Mouse (Mus musculus): Measurements from ENCODE around the gene Il3. TPM values are rescaled to one million over a fixed set of nuclear protein-coding genes. Genes with fewer than 3 reads are reported as not detected.

Gene Il3
- total RNA-seq, 1 experiment from 2014 or later = not detected

GRCm38 (mm10) chr11:54295971-54296370, 28.9 kb upstream of the Il3 start:
- no peak for ATAC-seq (replicated peaks in 1 of 2; ENCODE audit: insufficient read depth in 1 of 2, low FRiP score in 2 of 2, low TSS enrichment in 1 of 2, low read depth in 1 of 2, poor library complexity in 2 of 2, severe bottlenecking in 2 of 2)

- ATAC-seq (replicated peaks in 1 of 2; ENCODE audit: insufficient read depth in 1 of 2, low FRiP score in 2 of 2, low TSS enrichment in 1 of 2, low read depth in 1 of 2, poor library complexity in 2 of 2, severe bottlenecking in 2 of 2) = no peak
These were observed 27.1 kb upstream of the Il3 start for GRCm38 (mm10) chr11:54293980-54294807.

- ATAC-seq (replicated peaks in 1 of 2; ENCODE audit: insufficient read depth in 1 of 2, low FRiP score in 2 of 2, low TSS enrichment in 1 of 2, low read depth in 1 of 2, poor library complexity in 2 of 2, severe bottlenecking in 2 of 2) = no peak
These were observed 25.1 kb upstream of the Il3 start for GRCm38 (mm10) chr11:54292163-54292562.

GRCm38 (mm10) chr11:54287821-54288453, 20.9 kb upstream of the Il3 start:
- ATAC-seq (replicated peaks in 1 of 2; ENCODE audit: insufficient read depth in 1 of 2, low FRiP score in 2 of 2, low TSS enrichment in 1 of 2, low read depth in 1 of 2, poor library complexity in 2 of 2, severe bottlenecking in 2 of 2) = no peak; a peak in 1 of 4 replicates

- no peak for ATAC-seq (replicated peaks in 1 of 2; ENCODE audit: insufficient read depth in 1 of 2, low FRiP score in 2 of 2, low TSS enrichment in 1 of 2, low read depth in 1 of 2, poor library complexity in 2 of 2, severe bottlenecking in 2 of 2)
These were observed 4.4 kb upstream of the Il3 start for GRCm38 (mm10) chr11:54271437-54271949.

- ATAC-seq (replicated peaks in 1 of 2; ENCODE audit: insufficient read depth in 1 of 2, low FRiP score in 2 of 2, low TSS enrichment in 1 of 2, low read depth in 1 of 2, poor library complexity in 2 of 2, severe bottlenecking in 2 of 2) = no peak
These were observed 2.3 kb upstream of the Il3 start for GRCm38 (mm10) chr11:54269191-54269896.

GRCm38 (mm10) chr11:54264542-54264941, 2.5 kb downstream of the Il3 start:
- peak; percentile 49 to 75; a peak in 3 of 4 replicates for ATAC-seq (replicated peaks in 1 of 2; ENCODE audit: insufficient read depth in 1 of 2, low FRiP score in 2 of 2, low TSS enrichment in 1 of 2, low read depth in 1 of 2, poor library complexity in 2 of 2, severe bottlenecking in 2 of 2)

- ATAC-seq (replicated peaks in 1 of 2; ENCODE audit: insufficient read depth in 1 of 2, low FRiP score in 2 of 2, low TSS enrichment in 1 of 2, low read depth in 1 of 2, poor library complexity in 2 of 2, severe bottlenecking in 2 of 2) = 0 out of 4 replicates have a peak, but pooled peaks of 1 of the 2 experiments have one; percentile 27
These were observed 3.6 kb downstream of the Il3 start for GRCm38 (mm10) chr11:54263405-54264031.

GRCm38 (mm10) chr11:54256624-54257376, 10.3 kb downstream of the Il3 start:
- ATAC-seq (replicated peaks in 1 of 2; ENCODE audit: insufficient read depth in 1 of 2, low FRiP score in 2 of 2, low TSS enrichment in 1 of 2, low read depth in 1 of 2, poor library complexity in 2 of 2, severe bottlenecking in 2 of 2) = peak; percentile 82 to 85

GRCm38 (mm10) chr11:54254114-54254513, 13.0 kb downstream of the Il3 start:
- ATAC-seq (replicated peaks in 1 of 2; ENCODE audit: insufficient read depth in 1 of 2, low FRiP score in 2 of 2, low TSS enrichment in 1 of 2, low read depth in 1 of 2, poor library complexity in 2 of 2, severe bottlenecking in 2 of 2) = peak in 1 of 2 experiments; percentile 53; a peak in 2 of 4 replicates

- no peak for ATAC-seq (replicated peaks in 1 of 2; ENCODE audit: insufficient read depth in 1 of 2, low FRiP score in 2 of 2, low TSS enrichment in 1 of 2, low read depth in 1 of 2, poor library complexity in 2 of 2, severe bottlenecking in 2 of 2)
These were observed 16.5 kb downstream of the Il3 start for GRCm38 (mm10) chr11:54250575-54250974.

- ATAC-seq (replicated peaks in 1 of 2; ENCODE audit: insufficient read depth in 1 of 2, low FRiP score in 2 of 2, low TSS enrichment in 1 of 2, low read depth in 1 of 2, poor library complexity in 2 of 2, severe bottlenecking in 2 of 2) = no peak
These were observed 17.3 kb downstream of the Il3 start for GRCm38 (mm10) chr11:54249748-54250147.

- ATAC-seq (replicated peaks in 1 of 2; ENCODE audit: insufficient read depth in 1 of 2, low FRiP score in 2 of 2, low TSS enrichment in 1 of 2, low read depth in 1 of 2, poor library complexity in 2 of 2, severe bottlenecking in 2 of 2) = peak; percentile 43 to 45
These were observed 17.9 kb downstream of the Il3 start, which contains the start of gene Csf2 for GRCm38 (mm10) chr11:54248940-54249717. Gene Csf2, minus strand, starts transcription at chr11:54249667.

GRCm38 (mm10) chr11:54247251-54247950, 19.7 kb downstream of the Il3 start:
- ATAC-seq (replicated peaks in 1 of 2; ENCODE audit: insufficient read depth in 1 of 2, low FRiP score in 2 of 2, low TSS enrichment in 1 of 2, low read depth in 1 of 2, poor library complexity in 2 of 2, severe bottlenecking in 2 of 2) = no peak

GRCm38 (mm10) chr11:54244465-54244864, 22.6 kb downstream of the Il3 start:
- no peak for ATAC-seq (replicated peaks in 1 of 2; ENCODE audit: insufficient read depth in 1 of 2, low FRiP score in 2 of 2, low TSS enrichment in 1 of 2, low read depth in 1 of 2, poor library complexity in 2 of 2, severe bottlenecking in 2 of 2)

All from hematopoietic stem cell, adult 5-6 weeks (primary cell).